Mouse (Mus musculus): Measurements from ENCODE around the gene Nkrf. TPM values are rescaled to one million over a fixed set of nuclear protein-coding genes. Genes with fewer than 3 reads are reported as not detected.
A peak's percentile ranks its signal among the peaks of the same experiment; 100 is the strongest.

Nkrf gene
- 8.4 TPM for polyA plus RNA-seq (2021)

DNA sequence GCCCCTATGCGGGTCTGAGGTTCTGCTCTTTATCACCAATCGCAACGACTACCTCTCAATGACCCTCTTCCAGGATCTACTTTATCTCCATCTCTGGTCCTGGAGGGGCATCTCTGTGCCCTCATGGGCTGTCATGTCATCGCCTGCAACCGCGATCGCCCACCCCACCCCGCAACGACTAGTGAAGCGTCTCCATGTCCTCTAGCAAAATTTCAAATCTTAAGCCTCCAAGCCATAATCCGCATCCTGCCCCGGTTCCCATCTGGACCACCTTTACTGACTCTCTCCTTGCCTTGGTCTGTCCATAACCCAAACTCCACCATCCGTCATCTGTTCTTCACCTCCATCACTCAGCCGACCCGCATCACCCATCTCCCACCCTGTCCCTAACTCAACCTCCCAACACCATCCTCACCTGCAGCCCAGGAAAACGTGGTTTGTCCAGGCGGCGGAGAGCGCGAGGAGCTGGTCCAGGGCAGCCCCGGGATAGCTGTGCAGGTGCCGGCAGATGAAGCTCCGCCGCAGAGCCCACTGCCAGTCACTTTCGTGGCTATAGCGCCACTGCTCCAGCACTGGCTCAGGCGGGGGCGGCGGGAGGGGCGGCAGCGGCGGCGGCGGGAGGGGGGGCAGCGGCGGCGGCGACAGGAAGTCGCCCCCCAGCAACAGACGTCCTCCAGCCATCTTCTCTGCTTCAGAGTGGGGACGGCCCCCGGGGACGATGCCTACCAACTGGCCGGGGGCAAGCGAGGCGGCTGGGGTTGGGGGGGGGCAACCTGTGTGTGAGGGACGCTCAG lies at the start of gene Nkrf:
TSS of gene Nkrf (minus strand) at position 579 of the 794 bp plus-strand sequence.
- ChIA-PET POLR2A (no interaction called here), CTCF (no interaction called here)
- peaks cover 20% of the 10 kb centered on the region for H3K27me3 ChIP-seq
- in situ Hi-C loops (cut with MboI; ENCODE audit: low pct_unique_long_range_greater_than_20kb), result no loop called here
- ATAC-seq (peak; percentile 40), DNase-seq (ENCODE audit: low read depth, low spot score) (no peak)
- TF ChIP-seq CTCF (IDR thresholded peaks at IDR 0.05), result no peak

DNA sequence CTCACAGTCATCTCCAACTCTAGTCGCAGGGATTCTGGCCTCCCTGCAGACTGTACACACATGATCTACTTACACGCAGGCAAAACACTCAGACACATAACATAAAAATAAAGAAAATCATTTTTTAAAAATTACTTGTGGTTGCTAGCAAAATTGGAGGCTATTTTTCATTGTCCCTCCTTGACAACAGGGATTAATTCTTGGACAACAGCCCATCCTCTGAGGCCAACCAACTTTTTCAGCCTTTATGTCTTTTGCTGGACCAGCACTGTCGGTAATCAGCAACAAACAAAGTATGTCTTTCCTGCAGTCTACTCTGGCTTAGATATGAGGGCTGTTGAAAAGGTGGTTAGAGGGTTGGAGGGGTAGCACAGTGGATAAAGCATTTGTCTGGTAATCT lies 38.4 kb upstream of the Nkrf start:
- POLR2A ChIA-PET, result no interaction called here
- TF ChIP-seq CTCF (IDR thresholded peaks at IDR 0.05), result no peak

DNA sequence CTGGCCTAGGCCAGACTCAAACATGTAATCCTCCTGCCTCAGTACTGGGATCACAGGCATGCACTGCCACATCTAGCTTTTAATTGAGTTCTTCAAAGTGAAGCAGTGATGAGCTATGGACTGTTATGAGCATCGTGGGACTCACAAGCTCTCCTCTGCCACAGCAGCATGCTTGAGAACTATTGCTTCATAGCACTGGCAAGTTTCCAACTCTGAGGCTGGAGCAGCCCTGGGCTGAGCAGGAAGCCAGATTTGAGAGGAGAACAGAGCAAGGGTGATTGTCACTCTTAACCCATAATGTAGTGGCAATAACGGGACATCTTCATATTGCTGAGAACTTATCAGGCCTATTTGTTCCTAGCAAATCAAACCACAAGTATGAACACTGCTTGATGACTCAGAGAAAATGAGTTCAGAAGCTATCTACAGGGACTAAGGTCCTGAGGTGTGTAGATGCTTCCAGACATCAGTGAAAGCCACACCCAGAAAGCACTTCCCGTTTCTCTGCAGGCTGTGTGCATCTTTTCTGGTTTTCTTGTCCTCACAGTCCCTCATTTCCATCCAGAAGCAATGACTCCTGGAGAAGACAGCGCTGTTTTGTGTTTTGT lies 37.2 kb upstream of the Nkrf start:
- ATAC-seq (peak; percentile 91), DNase-seq (ENCODE audit: low read depth, low spot score) (peak; percentile 41)
- CTCF ChIA-PET, result interaction anchor here (1.0 to 1.3 kb wide), 3 partner anchors 10 to 84 kb away, joined by 3 read pairs; no protein-coding TSS in a partner anchor
- no peaks in the 10 kb centered on the region for H3K27me3 ChIP-seq
- no peak for TF ChIP-seq CTCF (IDR thresholded peaks at IDR 0.05)
- in situ Hi-C loops (cut with MboI; ENCODE audit: low pct_unique_long_range_greater_than_20kb), result no loop called here
- POLR2A ChIA-PET, result no interaction called here

More for the DNA sequence above, 38.4 kb upstream of the Nkrf start:
- CTCF ChIA-PET, result no interaction called here
- ATAC-seq, result no peak
- H3K27me3 ChIP-seq, result no peaks in the 10 kb centered on the region
- in situ Hi-C loops (cut with MboI; ENCODE audit: low pct_unique_long_range_greater_than_20kb), result no loop called here
- DNase-seq (ENCODE audit: low read depth, low spot score), result no peak

DNA sequence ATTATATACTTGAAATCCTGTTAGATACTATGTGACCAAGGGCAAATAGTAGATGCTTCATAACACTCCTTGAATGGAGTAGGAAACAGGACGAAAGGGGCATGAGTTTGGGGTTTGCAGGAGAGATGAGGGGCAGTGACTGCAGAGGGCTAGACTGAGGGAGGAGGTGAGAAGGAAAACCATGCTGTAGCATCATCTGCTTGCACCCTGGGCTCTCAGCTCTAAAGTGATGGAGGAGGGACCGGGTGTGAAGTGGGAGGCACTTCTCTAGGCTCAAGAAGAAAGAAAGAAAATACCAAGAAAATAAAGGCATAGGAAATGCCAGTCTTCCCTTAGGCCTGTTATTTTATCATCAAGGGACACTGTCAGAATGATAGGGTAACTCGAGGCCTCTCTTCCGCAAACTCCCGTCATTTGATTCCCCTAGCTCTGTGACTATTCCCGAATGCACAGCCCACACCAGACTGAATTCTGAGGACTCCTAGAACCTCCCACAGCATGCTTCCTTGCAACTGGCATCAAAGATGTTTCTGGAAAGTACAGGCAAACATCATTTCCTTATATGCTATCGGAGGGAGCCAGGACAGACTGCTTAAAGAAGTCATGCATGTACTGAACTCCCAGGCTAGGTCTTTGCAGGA lies 32.7 kb upstream of the Nkrf start:
- ATAC-seq, result no peak
- in situ Hi-C loops (cut with MboI; ENCODE audit: low pct_unique_long_range_greater_than_20kb), result no loop called here
- CTCF ChIA-PET, result no interaction called here

DNA sequence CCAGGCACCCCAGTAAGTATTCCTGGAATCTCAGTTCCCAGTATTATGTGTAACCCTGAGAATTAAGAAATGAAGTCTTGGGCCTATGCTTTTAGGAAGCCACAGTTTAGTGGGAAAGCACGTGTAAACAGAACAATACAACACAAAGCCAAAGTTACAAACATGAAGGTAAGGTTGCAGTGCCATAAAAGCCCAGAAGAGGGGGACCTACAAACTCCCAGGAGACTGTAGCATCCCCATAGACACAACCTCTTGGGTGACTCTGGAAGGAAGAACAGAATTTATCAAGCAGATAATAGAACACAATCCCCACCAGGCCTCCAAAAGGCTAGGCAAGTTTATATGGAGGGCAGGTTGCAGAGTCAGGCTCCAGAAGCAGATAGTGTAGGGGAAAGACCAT lies 27.9 kb upstream of the Nkrf start:
- peaks cover 6% of the 10 kb centered on the region for H3K27me3 ChIP-seq
- POLR2A ChIA-PET, result no interaction called here
- CTCF ChIA-PET, result no interaction called here
- ATAC-seq (no peak), DNase-seq (ENCODE audit: low read depth, low spot score) (no peak)
- in situ Hi-C loops (cut with MboI; ENCODE audit: low pct_unique_long_range_greater_than_20kb), result no loop called here
- peak; percentile 50 for TF ChIP-seq CTCF (IDR thresholded peaks at IDR 0.05)

More for the DNA sequence above, 32.7 kb upstream of the Nkrf start:
- no peak for DNase-seq (ENCODE audit: low read depth, low spot score)
- TF ChIP-seq CTCF (IDR thresholded peaks at IDR 0.05), result no peak
- H3K27me3 ChIP-seq, result no peaks in the 10 kb centered on the region
- POLR2A ChIA-PET, result interaction anchor here (0.9 kb wide), 1 partner anchor 27 kb away, joined by 3 read pairs; no protein-coding TSS in a partner anchor

DNA sequence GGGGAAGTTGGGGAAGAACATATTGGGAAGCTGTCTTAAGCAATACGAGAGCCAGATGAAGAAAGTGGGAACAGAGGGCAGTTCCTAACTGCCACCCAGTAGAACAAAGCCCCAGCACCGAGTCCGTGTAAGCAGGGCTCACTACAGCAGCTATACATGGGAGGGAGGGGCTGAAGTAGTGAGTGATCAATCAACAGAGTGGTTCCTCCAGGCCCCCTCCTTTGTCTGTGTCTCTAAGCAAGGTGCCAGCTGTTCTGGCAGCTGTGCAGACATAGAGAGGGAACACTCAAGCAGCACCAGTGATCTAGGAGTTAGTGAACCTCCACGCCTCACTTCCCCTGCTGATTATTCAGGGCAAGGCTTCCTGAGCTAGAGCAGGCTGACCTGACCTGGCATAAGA lies 27.0 kb upstream of the Nkrf start:
- DNase-seq (ENCODE audit: low read depth, low spot score) (no peak), ATAC-seq (no peak)
- in situ Hi-C loops (cut with MboI; ENCODE audit: low pct_unique_long_range_greater_than_20kb), result loop anchor here (5.0 kb wide), 1 partner anchor 88 kb away; no protein-coding TSS in a partner anchor
- H3K27me3 ChIP-seq, result peaks cover 6% of the 10 kb centered on the region
- POLR2A ChIA-PET, result interaction anchor here (0.6 kb wide), 1 partner anchor 57 kb away, joined by 3 read pairs; no protein-coding TSS in a partner anchor
- CTCF ChIA-PET, result interaction anchor here (1.3 to 2.3 kb wide), 3 partner anchors 10 to 98 kb away, joined by 3 to 8 read pairs (median 4); no protein-coding TSS in a partner anchor
- no peak for TF ChIP-seq CTCF (IDR thresholded peaks at IDR 0.05)

DNA sequence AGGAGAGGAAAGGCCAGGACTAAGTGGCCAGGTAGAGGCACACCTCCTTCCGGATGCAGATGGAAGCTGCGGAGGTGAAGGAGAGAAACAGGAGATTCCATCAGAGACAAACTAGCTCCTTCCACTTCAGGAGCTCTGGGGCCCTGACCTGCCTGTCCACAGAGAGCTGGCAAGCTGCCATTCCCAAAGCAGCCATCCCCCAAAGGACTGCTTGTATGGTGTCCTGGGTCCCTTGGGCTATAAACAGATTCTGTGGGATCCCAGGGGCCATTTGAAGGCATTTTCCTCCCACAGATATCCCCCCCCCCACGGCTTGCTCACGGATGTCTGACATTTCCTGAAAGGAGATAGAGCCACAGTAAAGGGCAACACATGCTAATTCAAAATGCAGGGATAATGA lies 26.1 kb upstream of the Nkrf start:
- ATAC-seq (no peak), DNase-seq (ENCODE audit: low read depth, low spot score) (no peak)
- peaks cover 6% of the 10 kb centered on the region for H3K27me3 ChIP-seq
- TF ChIP-seq CTCF (IDR thresholded peaks at IDR 0.05), result no peak
- ChIA-PET POLR2A (interaction anchor here (0.5 kb wide), 1 partner anchor 171 kb away, joined by 3 read pairs; no protein-coding TSS in a partner anchor), CTCF (interaction anchor here (0.8 to 2.3 kb wide), 6 partner anchors 10 to 99 kb away, joined by 3 to 8 read pairs (median 4); no protein-coding TSS in a partner anchor)
- in situ Hi-C loops (cut with MboI; ENCODE audit: low pct_unique_long_range_greater_than_20kb), result loop anchor here (5.0 kb wide), 1 partner anchor 89 kb away; no protein-coding TSS in a partner anchor

DNA sequence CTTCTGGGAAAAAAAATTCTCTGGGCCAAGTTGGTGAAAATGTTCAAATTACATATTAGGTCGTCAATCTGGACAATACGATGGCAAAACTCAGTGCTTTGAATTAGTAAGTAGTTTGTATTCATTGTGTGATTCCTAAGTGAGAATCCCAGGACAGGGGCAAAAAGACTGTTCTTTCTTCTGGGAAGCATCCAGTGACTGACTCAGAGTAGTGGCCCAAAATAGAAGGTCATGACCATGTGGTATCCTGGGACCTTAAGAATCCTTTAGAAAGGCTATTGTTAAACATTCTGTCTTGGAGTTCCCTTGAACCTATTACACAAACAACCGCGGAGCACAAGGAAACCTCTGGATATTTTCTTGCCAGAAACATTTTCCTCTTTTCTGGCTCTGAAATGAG lies 18.6 kb upstream of the Nkrf start:
- peaks cover 3% of the 10 kb centered on the region for H3K27me3 ChIP-seq
- ChIA-PET CTCF (no interaction called here), POLR2A (no interaction called here)
- in situ Hi-C loops (cut with MboI; ENCODE audit: low pct_unique_long_range_greater_than_20kb), result loop anchor here (5.0 kb wide), 1 partner anchor 61 kb away; no protein-coding TSS in a partner anchor
- no peak for ATAC-seq
- DNase-seq (ENCODE audit: low read depth, low spot score), result no peak
- no peak for TF ChIP-seq CTCF (IDR thresholded peaks at IDR 0.05)

DNA sequence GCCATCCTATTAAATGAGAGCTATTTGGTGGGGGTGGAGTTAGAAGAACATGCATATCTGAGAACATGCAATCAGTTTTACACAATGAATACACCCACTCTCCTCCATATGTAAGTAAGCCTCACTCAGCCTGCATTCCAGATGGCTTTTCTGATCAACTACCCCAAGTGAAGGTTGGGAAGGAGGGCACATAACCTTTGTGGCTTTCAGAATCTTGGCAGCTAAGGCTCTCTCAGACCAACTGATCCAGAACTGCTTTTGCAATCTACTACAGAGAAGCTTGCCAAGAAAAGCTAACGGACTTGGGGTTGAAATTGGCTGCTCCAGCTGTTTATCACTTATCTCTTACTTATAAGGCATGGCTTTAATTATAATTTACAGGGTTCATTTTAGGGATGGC lies 15.1 kb upstream of the Nkrf start:
- TF ChIP-seq CTCF (IDR thresholded peaks at IDR 0.05), result no peak
- ChIA-PET CTCF (no interaction called here), POLR2A (no interaction called here)
- H3K27me3 ChIP-seq, result no peaks in the 10 kb centered on the region
- in situ Hi-C loops (cut with MboI; ENCODE audit: low pct_unique_long_range_greater_than_20kb), result no loop called here
- DNase-seq (ENCODE audit: low read depth, low spot score), result no peak
- peak; percentile 73 for ATAC-seq

DNA sequence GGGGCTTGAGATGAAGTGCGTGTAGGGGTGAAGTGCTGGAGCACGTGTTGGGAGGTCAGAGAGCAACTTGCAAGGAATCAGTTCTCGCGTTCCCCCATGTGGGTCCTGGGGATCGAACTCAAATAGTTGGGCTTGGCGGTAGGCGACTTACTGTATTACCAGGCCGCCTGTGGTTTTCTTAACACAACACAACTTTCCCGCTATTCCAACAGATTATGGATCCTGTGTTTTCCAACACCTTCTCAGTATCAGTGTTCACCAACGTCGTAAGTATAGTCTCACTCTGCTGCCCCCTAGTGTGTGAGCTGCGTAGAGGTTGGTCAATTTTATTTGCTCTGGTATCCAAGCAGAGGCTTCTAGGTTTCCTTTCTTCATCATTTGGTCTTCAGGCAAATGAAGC lies 8.6 kb upstream of the Nkrf start:
- no peak for DNase-seq (ENCODE audit: low read depth, low spot score)
- no peak for TF ChIP-seq CTCF (IDR thresholded peaks at IDR 0.05)
- H3K27me3 ChIP-seq, result no peaks in the 10 kb centered on the region
- in situ Hi-C loops (cut with MboI; ENCODE audit: low pct_unique_long_range_greater_than_20kb), result no loop called here
- ChIA-PET POLR2A (no interaction called here), CTCF (interaction anchor here (1.1 to 1.3 kb wide), 2 partner anchors 13 to 17 kb away, joined by 3 read pairs; no protein-coding TSS in a partner anchor)
- no peak for ATAC-seq

All from Patski (cell line).